Mouse (Mus musculus): ENCODE results near the gene Gm7694.

Gm7694 gene

DNA sequence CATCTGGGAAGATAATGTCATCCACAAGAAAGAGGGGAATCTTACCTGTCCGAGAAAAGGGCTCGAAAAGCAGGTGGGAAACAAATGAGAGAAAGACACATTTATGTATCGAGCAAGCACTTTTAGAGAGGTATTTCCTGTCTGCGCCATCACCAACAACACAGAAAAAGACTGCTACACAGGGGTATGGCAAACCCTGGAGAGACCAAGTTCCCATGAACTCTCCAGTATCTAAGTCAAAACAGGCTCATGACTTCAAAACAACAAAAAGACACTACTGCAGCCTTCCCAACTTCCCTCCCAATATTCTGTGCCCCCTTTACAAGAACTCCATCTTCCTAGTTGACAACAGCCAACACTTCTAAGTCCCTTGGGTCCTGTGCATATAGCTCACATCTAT is at the start of gene Gm7694:
Gm7694 (minus strand) TSS at position 101 of the 400 bp plus-strand sequence.
- no peak for DNase-seq (ENCODE audit: low read depth, low spot score)

GRCm38 (mm10) chr1:170353335-170353734 is 47.2 kb upstream of the Gm7694 start:
- DNase-seq (ENCODE audit: low read depth, low spot score) = no peak

DNA sequence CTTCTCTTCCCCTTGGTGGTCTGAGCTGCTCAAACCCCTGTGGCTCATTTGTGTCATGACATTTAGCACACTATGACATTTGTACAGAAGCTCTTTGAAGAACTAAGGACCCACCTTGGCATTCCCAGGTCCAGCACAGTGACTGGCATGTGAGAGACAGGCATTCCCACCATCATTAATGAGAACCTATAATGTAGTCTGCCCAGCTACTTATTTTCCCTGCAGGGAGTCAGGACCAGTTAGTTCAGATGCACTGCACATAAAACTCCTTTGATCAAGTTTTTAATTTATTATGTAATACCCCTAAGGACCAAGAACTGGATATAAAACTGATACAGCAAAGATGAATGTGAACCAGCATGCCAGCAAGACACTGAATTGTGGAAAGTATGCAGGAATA is 44.9 kb upstream of the Gm7694 start:
- DNase-seq (ENCODE audit: low read depth, low spot score) = no peak

GRCm38 (mm10) chr1:170346266-170346665 is 40.1 kb upstream of the Gm7694 start:
- DNase-seq (ENCODE audit: low read depth, low spot score) = no peak

GRCm38 (mm10) chr1:170343906-170344305 is 37.8 kb upstream of the Gm7694 start:
- no peak for DNase-seq (ENCODE audit: low read depth, low spot score)

- peak; percentile 33 for DNase-seq (ENCODE audit: low read depth, low spot score)
These were observed 36.9 kb upstream of the Gm7694 start for GRCm38 (mm10) chr1:170343081-170343480.

DNA sequence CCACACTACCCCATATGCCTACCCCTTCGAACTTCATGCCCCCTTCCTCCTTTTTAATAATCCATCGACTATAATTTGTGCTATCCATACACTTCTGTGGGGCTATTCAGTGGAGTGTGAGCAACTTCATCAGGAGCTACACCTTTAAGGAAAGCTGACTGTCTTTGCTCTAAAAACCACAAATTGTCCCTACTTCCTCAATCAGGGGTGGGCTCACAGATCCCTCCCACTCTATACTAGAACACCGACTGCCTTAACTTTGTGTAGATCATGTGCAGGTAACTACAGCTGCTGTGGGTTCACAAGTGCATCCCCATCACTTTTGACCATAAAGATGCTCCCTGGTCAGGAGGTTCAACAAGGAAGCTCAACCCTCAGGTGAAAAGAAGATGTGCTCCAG is 33.8 kb upstream of the Gm7694 start:
- DNase-seq (ENCODE audit: low read depth, low spot score) = no peak

DNA sequence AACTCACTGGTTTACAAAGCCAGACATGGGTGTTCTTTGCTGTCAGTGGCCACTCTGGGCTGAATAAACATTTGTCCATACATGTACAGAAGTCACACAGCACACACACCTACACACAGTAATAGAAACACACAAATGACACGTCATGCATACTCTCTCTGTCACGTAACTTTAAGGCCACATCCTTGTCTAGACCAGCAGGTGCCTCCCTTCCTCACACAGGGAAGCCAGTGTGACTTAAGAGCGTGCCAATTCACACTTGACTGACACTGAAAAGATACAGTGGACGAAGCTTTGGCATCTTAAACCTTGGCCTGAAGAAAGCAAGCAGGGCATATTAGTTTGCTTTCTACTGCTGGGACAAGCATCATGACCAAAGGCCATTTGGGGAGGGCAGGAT is 26.6 kb upstream of the Gm7694 start:
- DNase-seq (ENCODE audit: low read depth, low spot score) = peak; percentile 41

DNA sequence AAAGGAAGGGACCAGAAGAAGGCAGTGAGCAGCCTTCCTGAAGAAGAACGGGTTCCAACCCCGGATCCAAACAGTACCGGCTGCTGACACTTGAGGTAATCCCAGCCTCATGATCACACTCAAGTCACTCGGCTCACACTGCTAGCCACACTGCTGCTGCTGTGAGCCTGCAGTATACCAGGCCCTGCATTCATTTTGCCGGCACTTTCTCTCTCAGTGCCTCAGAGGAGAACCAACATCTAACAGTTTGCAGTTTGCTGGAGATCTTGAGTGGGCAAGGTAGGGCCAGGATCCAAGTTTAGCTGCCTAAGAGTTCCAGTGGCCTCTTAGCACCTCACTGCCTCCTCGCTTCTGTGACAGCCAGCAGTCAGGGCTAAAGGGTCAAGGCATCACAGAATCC is 25.8 kb upstream of the Gm7694 start:
- peak; percentile 52 for DNase-seq (ENCODE audit: low read depth, low spot score)

GRCm38 (mm10) chr1:170325277-170325676 is 19.1 kb upstream of the Gm7694 start:
- DNase-seq (ENCODE audit: low read depth, low spot score) = no peak

GRCm38 (mm10) chr1:170324312-170324711 is 18.2 kb upstream of the Gm7694 start:
- DNase-seq (ENCODE audit: low read depth, low spot score) = no peak

DNA sequence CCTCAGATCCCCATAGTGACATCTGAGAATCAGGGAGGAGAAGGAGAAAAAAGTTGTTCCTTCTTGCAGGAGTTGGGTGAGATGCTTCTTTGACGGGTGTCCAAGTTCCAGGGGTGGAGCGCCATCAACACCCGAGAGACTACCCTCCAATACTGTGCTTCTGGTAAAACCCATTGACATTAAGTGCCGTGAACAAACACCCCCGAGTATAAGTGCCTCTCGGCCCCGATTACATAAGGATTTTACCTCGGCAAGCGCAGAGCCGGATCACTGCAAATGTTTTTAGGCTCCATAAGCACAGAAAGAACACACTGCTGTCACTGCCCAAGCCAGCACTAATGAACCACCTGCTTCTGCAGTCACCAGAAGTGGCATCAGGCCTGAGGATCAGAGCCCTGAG is 16.9 kb upstream of the Gm7694 start:
- peak; percentile 44 for DNase-seq (ENCODE audit: low read depth, low spot score)

DNA sequence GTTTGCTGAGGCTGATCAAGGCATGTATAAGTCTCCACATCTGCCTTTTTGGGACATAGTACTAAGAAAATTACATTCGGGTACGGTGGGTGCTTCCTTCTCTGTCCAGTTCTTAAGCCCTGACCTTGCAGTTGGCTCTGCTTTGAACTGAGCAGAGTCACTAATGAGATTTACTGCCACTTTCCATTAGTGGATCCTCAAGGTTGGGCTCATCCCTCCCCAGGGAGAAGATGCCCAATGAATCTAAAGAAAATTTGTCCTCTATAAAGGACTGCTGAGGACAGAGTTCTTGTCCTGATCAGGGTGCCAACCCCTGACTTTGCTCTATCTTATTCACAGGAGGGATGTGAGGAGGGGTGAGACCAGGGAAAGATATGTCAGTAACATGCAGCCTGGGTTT is 15.9 kb upstream of the Gm7694 start:
- DNase-seq (ENCODE audit: low read depth, low spot score) = no peak

- no peak for DNase-seq (ENCODE audit: low read depth, low spot score)
These were observed 5.3 kb upstream of the Gm7694 start for GRCm38 (mm10) chr1:170311431-170311830.

DNA sequence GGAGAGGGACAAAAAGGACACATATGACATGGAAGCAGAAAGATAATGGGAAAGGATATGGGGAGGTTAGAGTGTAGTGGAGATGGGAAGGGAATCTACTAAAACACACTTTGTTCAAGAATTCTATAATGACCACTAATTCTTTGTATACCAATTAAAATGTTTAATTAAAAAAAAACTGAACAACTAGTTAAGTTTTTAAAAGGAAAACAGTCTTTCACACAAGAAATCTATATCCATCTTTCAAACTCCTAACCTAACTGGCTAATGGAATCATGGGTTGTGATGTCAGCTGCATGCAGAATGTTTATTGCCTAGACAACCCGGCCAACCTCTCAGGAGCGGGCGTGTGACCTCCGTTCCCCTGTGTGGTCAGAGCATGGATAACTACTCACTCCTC is 2.4 kb upstream of the Gm7694 start, which contains the start of gene Spata46:
Spata46 (plus strand) TSS at position 301 of the 400 bp plus-strand sequence.
- DNase-seq (ENCODE audit: low read depth, low spot score) = no peak

DNA sequence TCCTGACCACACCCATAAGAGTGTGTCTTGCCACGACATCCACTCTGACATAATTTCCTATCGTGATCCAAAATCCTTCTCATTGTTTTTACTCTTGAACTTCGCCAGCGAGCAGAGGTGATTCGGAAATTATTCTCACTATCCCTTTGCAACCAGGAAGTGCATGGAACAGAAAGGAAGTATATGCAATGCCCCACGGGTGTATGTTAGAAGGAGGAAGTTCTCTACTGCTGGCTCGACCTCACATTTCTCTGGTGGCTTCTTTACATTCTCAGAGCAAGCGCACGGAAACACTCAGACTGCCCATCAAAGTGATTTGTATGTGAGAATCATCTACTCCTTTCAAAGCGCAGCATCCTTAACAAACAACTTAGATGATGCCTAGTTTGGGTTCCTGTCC is 1.1 kb downstream of the Gm7694 start:
- no peak for DNase-seq (ENCODE audit: low read depth, low spot score)

DNA sequence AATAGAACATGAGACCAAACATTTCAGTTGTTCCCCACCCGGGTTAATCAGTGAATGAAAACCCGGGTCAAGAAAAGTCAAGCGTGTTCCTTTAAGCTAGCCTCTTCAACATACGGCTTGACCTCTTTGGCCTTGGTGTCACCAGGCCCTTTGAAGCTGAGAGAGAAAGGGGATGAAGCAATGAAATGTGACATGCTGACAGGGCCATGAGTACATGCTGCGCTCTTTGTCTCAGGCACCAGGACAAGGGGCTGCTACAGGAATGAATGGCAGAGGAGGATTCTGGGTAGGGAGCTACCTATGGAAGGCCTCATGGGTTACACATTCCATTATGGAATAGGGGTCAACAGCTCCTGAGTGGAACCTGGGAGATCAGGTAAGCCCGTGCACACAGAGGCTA is 3.0 kb downstream of the Gm7694 start:
- DNase-seq (ENCODE audit: low read depth, low spot score) = no peak

GRCm38 (mm10) chr1:170302456-170302855 is 3.7 kb downstream of the Gm7694 start:
- DNase-seq (ENCODE audit: low read depth, low spot score) = no peak

DNA sequence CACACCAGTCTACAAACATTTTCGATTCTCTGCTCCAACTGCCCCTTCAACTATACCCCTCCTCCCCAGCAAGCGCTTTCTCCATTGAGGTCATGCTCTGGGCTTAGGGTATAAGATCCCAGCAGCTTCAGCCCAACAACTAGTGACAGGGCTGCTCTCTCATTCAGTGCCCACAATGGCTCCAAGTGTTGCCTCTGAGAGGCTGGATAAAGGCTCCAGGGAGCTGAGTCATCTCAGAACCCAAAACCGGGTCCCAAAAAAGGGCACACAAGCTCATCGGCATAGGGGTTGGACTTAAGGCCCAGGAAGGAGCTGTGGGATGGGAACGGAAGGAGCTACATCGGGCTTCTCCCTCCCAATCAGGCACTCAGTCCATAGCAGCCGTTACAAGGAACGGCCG is 4.4 kb downstream of the Gm7694 start:
- DNase-seq (ENCODE audit: low read depth, low spot score) = no peak

GRCm38 (mm10) chr1:170299496-170299895 is 6.6 kb downstream of the Gm7694 start:
- no peak for DNase-seq (ENCODE audit: low read depth, low spot score)

- peak; percentile 42 for DNase-seq (ENCODE audit: low read depth, low spot score)
These were observed 11.2 kb downstream of the Gm7694 start for GRCm38 (mm10) chr1:170294786-170295570.

- DNase-seq (ENCODE audit: low read depth, low spot score) = no peak
These were observed 12.9 kb downstream of the Gm7694 start for GRCm38 (mm10) chr1:170293257-170293656.

DNA sequence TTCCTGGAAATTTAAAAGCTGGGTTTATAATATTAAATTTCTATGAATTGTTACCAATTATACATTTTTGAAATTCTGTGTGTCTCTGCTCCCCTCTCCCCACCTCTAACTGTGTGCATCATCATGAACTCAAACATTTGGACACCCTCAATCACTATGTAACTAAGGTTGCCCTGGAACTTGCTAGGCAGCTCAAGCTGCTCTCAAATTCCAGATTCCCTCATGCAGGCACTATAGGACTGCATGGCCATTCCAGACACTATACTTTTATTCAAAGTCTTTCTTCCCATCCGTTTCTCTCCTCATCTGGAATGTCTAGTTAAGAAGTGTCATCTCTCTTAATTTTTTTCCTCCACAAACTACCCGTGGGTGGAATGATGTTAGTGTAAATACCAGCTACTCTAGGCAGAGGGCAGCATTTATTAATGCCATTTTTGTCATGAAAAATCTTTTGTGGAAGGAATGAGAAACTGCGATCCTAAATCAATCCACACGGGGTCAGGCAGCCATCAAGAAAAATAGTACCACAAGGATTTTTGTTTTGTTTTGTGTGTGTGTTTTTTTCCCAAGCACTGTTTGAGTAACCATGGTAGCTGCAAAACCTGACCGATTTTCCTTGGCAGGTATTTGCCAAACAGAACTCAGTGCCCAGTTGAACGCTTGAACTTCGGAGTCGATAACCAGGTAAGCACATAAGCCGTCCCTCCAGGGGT is 13.7 kb downstream of the Gm7694 start:
- DNase-seq (ENCODE audit: low read depth, low spot score) = peak; percentile 88
